Mouse (Mus musculus) thymus, adult 2 months (tissue): ENCODE data around the gene Dnah17. TPM values are rescaled to one million over a fixed set of nuclear protein-coding genes. Genes with fewer than 3 reads are reported as not detected.

Source experiments
- DNase-seq: peaks from one replicate; pipeline ENCODE4 v3.0.0; 2021
- H3K27ac ChIP-seq: fragments of 200-500 bp; 2 replicates; pipeline ENCODE4 v1.5.1; 2012; ENCODE audit warnings: low read length, control low read depth; ENCODE audit not compliant: control insufficient read depth, insufficient read depth
- H3K27me3 ChIP-seq: fragments of 200-500 bp; 2 replicates; pipeline ENCODE4 v1.6.1; 2012; ENCODE audit warnings: mild to moderate bottlenecking, low read length, moderate library complexity, mixed read lengths; ENCODE audit not compliant: control insufficient read depth, insufficient read depth
- H3K36me3 ChIP-seq: fragments of 200-500 bp; 2 replicates; pipeline ENCODE4 v1.6.1; 2012; ENCODE audit warnings: mild to moderate bottlenecking, low read length, moderate library complexity; ENCODE audit not compliant: control insufficient read depth, insufficient read depth
- H3K4me1 ChIP-seq: fragments of 200-500 bp; replicated peaks from 2 replicates; pipeline ENCODE4 v1.6.1; 2012; ENCODE audit warnings: low read length; ENCODE audit not compliant: control insufficient read depth, insufficient read depth
- H3K4me3 ChIP-seq: fragments of 200-500 bp; 2 replicates; pipeline ENCODE4 v1.5.1; 2012; ENCODE audit warnings: mild to moderate bottlenecking, low read length, control low read depth, moderate library complexity; ENCODE audit not compliant: control insufficient read depth, insufficient read depth
- CTCF ChIP-seq: fragments of 200-500 bp; IDR thresholded peaks from 2 replicates; pipeline ENCODE4 v1.5.1; 2012; ENCODE audit warnings: mild to moderate bottlenecking, control low read depth, low read length, moderate library complexity, borderline replicate concordance; ENCODE audit not compliant: control insufficient read depth, poor library complexity, insufficient read depth; ENCODE audit errors: extremely low read depth
- POLR2A ChIP-seq: fragments of 200-500 bp; IDR thresholded peaks from 2 replicates; pipeline ENCODE4 v1.6.1; 2012; ENCODE audit warnings: mild to moderate bottlenecking, low read length, control low read depth, moderate library complexity; ENCODE audit not compliant: control insufficient read depth, poor library complexity, insufficient read depth; ENCODE audit errors: extremely low read depth
- WGBS: fragments of 180-500 bp; shearing (Covaris S2); methylation state at CpG from one replicate; pipeline ENCODE4 v1.1.7; 2018; 5-methylcytosine and 5-hydroxymethylcytosine counted together
- polyA plus RNA-seq: library from polyadenylated mRNA; depleted of rRNA; stranded (reverse); fragments of >200 nt; gene quantifications from 2 replicates; pipeline ENCODE4 v1.2.3, GENCODE M21; 2012

The Dnah17 gene
- polyA plus RNA-seq, 1 experiment: 2.3 TPM

GRCm38 (mm10) chr11:118095004-118095403 lies 35.4 kb downstream of the Dnah17 start:
- no peak for TF ChIP-seq CTCF
- TF ChIP-seq POLR2A: no peak
- Histone ChIP-seq H3K4me3 (no peak overlapping the region), H3K4me1 (peaks cover 11% of the 10 kb centered on the region), H3K27me3 (no peaks in the 10 kb centered on the region), H3K27ac (no peak overlapping the region), H3K36me3 (no peaks in the 10 kb centered on the region)
- no peak for DNase-seq
- 60% methylated on average over 9 of the region's 9 CpGs for WGBS

DNA sequence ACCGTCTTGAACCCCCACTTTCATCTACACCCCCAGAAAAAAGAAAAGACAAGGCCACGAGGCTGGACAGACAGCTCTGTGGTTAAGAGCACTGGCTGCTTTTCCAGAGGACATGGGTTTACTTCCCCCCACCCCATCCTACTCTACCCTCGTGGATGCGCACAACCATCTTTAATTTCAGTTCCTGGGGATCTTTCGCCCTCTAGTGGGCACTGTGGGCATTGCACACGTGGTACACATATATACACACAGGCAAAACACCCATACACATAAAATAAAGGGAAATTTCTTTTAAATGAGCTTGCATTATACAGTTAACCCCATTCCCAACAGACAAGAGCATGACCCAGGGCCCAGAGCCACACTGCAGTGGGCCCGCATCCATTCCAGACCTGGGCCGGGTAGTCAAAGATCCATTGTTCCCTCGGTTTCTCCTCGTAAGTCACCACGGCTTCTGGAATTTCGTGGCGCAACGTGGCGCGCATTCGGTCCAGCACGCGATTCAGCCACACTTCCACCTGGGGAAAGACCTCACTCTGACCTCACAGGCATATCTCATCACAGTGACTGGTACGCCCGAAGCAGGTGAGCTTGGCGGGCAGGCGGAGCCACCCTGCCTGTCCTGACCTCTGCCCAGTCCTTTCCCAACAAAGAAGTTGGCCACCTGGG lies 39.3 kb downstream of the Dnah17 start:
- Histone ChIP-seq H3K27me3 (no peaks in the 10 kb centered on the region), H3K4me1 (peaks cover 17% of the 10 kb centered on the region), H3K27ac (no peak overlapping the region), H3K36me3 (no peaks in the 10 kb centered on the region), H3K4me3 (no peak overlapping the region)
- WGBS: 90% methylated on average over 23 of the region's 23 CpGs
- TF ChIP-seq CTCF (peak; percentile 10; the same call in 1 of the 2 replicates), POLR2A (no peak)
- DNase-seq: no peak

GRCm38 (mm10) chr11:118088896-118089295 lies 41.5 kb downstream of the Dnah17 start:
- no peak for DNase-seq
- Histone ChIP-seq H3K4me3 (no peak overlapping the region), H3K4me1 (peaks cover 36% of the 10 kb centered on the region), H3K27me3 (no peaks in the 10 kb centered on the region), H3K36me3 (no peaks in the 10 kb centered on the region), H3K27ac (no peak overlapping the region)
- no peak for TF ChIP-seq POLR2A
- no peak for TF ChIP-seq CTCF
- 83% methylated on average over 19 of the region's 19 CpGs for WGBS

- peaks cover 39% of the 10 kb centered on the region for H3K4me1 ChIP-seq
- no peak overlapping the region for H3K27ac ChIP-seq
- no peak overlapping the region for H3K4me3 ChIP-seq
- no peaks in the 10 kb centered on the region for H3K27me3 ChIP-seq
- DNase-seq: peak; percentile 36
- TF ChIP-seq CTCF (no peak), POLR2A (no peak)
- no peaks in the 10 kb centered on the region for H3K36me3 ChIP-seq
- 15% methylated on average over 8 of the region's 8 CpGs for WGBS
These were observed 44.5 kb downstream of the Dnah17 start for GRCm38 (mm10) chr11:118085961-118086360.

- H3K36me3 ChIP-seq: no peaks in the 10 kb centered on the region
- peak; percentile 34 for DNase-seq
- H3K4me1 ChIP-seq: peaks cover 47% of the 10 kb centered on the region
- TF ChIP-seq CTCF (no peak), POLR2A (no peak)
- H3K27me3 ChIP-seq: no peaks in the 10 kb centered on the region
- H3K4me3 ChIP-seq: no peak overlapping the region
- H3K27ac ChIP-seq: peak overlapping the region; percentile 79
- WGBS: 3% methylated on average over 4 of the region's 4 CpGs
These were observed 45.3 kb downstream of the Dnah17 start for GRCm38 (mm10) chr11:118085176-118085575.

DNA sequence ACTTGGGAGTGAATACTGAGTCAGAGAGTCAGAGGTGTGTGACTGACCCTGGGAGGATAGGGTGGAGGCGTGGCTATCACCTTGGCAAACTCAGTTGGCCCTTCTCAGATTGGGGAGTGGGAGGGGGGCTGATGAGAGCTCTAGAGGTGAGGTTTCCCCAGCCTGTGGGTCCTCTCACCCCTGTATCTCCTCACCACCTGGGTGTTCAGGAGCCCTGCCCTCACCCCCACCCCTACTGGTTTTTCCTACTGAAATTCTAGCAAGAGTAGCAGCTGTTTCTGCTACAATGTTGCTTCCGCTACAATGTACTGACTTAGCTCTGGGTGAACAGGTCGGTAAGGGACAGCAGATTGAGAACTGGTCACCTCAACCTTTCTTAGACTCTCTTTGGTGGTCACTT lies 46.2 kb downstream of the Dnah17 start:
- peaks cover 51% of the 10 kb centered on the region for H3K4me1 ChIP-seq
- TF ChIP-seq CTCF (no peak), POLR2A (no peak)
- H3K36me3 ChIP-seq: no peaks in the 10 kb centered on the region
- DNase-seq: peak; percentile 23
- no peaks in the 10 kb centered on the region for H3K27me3 ChIP-seq
- H3K4me3 ChIP-seq: no peak overlapping the region
- no peak overlapping the region for H3K27ac ChIP-seq
- 79% methylated on average over 3 of the region's 3 CpGs for WGBS

DNA sequence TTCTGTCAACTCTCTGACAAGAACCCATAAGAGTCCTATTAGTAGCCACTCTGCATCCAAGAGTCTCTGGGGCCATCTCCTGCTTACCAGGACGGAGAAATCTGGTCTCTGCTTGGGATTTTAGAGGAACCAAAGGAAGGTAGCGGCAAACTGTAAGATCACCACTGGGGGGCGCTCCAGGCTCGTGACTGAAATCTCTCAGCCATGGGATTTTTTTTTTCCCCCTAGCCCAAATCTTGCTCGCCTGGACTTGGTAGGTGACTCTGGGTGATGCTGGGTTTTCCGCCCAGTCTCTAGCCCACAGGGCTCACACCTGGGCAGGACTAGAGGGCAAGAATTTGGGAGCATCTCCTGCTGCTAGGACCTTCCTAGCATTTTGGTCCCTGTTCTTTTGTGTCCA lies 46.6 kb downstream of the Dnah17 start:
- Histone ChIP-seq H3K27ac (no peak overlapping the region), H3K4me3 (no peak overlapping the region), H3K27me3 (no peaks in the 10 kb centered on the region), H3K4me1 (peaks cover 51% of the 10 kb centered on the region), H3K36me3 (no peaks in the 10 kb centered on the region)
- WGBS: 14% methylated on average over 6 of the region's 6 CpGs
- no peak for TF ChIP-seq POLR2A
- peak; percentile 59; the same call in 1 of the 2 replicates for TF ChIP-seq CTCF
- peak; percentile 72 for DNase-seq
